In genomic region chr11:33903494-33903893, GRCm38 (mm10) we compare ENCODE assay signal across 29 mouse cellular contexts. TPM values are rescaled to one million over a fixed set of nuclear protein-coding genes. Genes with fewer than 3 reads are reported as not detected.
"Had no signal": no experiment of that assay in that cellular context is flagged by ENCODE, and none has a peak within 500 bp of the region (broad histone marks: within the 10 kb centered on the region; RNA-seq: fewer than 3 reads in every experiment).

No protein-coding gene starts in this region.

- H3K9ac ChIP-seq: heart, embryonic 12.5 days; heart, embryonic 13.5 days; heart, embryonic 15.5 days; hindbrain, embryonic 12.5 days; hindbrain, embryonic 13.5 days; hindbrain, embryonic 14.5 days; hindbrain, embryonic 15.5 days; intestine, embryonic 15.5 days; kidney, embryonic 15.5 days had no signal

- H3K4me3 ChIP-seq: heart, embryonic 12.5 days; heart, embryonic 13.5 days; heart, embryonic 15.5 days; hindbrain, embryonic 10.5 days; hindbrain, embryonic 12.5 days; hindbrain, embryonic 13.5 days; hindbrain, embryonic 15.5 days; intestine, embryonic 15.5 days; kidney, embryonic 15.5 days; layer of hippocampus, adult 2 months; left cerebral cortex, adult 2 months had no signal

- H3K27me3 ChIP-seq: heart, embryonic 12.5 days; heart, embryonic 15.5 days; hindbrain, embryonic 12.5 days; hindbrain, embryonic 13.5 days; hindbrain, embryonic 15.5 days; intestine, embryonic 15.5 days; kidney, embryonic 15.5 days had no signal

- DNase-seq: heart, postnatal 10 days; heart, postnatal 14 days; heart, postnatal 4 days; kidney, adult 11 months; kidney, adult 18-20 months; kidney, adult 2 months; kidney, adult 8-10 months; kidney, adult 9 months; kidney, postnatal 10 days; kidney, postnatal 14 days; kidney, postnatal 25 days; kidney, postnatal 4 days; layer of hippocampus, adult 9-11 months; layer of hippocampus, postnatal 36 days had no signal

- H3K27ac ChIP-seq: heart, embryonic 13.5 days; heart, embryonic 15.5 days; hindbrain, embryonic 10.5 days; hindbrain, embryonic 12.5 days; hindbrain, embryonic 13.5 days; hindbrain, embryonic 14.5 days; hindbrain, embryonic 15.5 days; hindbrain, postnatal 0 days; intestine, embryonic 15.5 days; kidney, embryonic 15.5 days; kidney, postnatal 0 days; layer of hippocampus, adult 2 months; left cerebral cortex, adult 2 months had no signal

- H3K4me1 ChIP-seq: heart, embryonic 12.5 days; heart, embryonic 13.5 days; heart, embryonic 15.5 days; hindbrain, embryonic 12.5 days; intestine, embryonic 15.5 days; kidney, embryonic 15.5 days had no signal

- H3K9me3 ChIP-seq: heart, embryonic 15.5 days; hindbrain, embryonic 10.5 days; hindbrain, embryonic 12.5 days; hindbrain, embryonic 13.5 days; hindbrain, embryonic 15.5 days; intestine, embryonic 15.5 days had no signal

- H3K36me3 ChIP-seq: heart, embryonic 12.5 days; heart, embryonic 13.5 days; heart, embryonic 15.5 days; hindbrain, embryonic 10.5 days; hindbrain, embryonic 12.5 days; hindbrain, embryonic 13.5 days; hindbrain, embryonic 15.5 days; intestine, embryonic 15.5 days; kidney, embryonic 15.5 days had no signal

RNA-seq across cellular contexts. Expression of gene Kcnmb1, which starts 59.3 kb away (rescaled TPM):
- total RNA-seq: hematopoietic stem cell, adult 5-6 weeks had no signal
